Mouse (Mus musculus) embryo, embryonic 9.5 days (tissue): ENCODE data around the gene Csl.

Experiments used
- DNase-seq: peaks from one replicate; pipeline ENCODE4 v3.0.0-alpha.2; 2017; ENCODE audit errors: extremely low spot score

Csl gene

DNA sequence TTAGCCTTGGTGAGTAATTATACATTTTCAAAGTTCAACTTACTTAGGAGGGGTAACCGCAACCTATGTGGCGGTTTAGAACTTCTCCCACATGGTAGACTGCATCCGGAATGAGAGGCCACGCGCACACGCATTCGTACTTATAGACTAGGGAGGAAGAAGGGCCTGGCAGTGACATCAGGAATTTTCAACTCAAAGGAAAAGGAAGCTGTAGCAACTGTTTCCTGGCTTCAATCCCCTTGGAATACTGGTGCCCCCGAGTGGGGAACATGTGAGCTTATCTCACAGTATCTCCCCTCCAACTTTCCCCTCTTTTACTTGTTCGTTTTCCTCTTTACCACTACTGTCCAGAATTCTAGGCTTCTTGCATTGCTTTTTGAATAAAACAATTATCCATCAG, at the start of gene Csl:
TSS of gene Csl (minus strand) at position 101 of the 400 bp plus-strand sequence.
- no peak for DNase-seq

- DNase-seq = no peak
Measured at GRCm38 (mm10) chr10:99789418-99789817, 30.0 kb upstream of the Csl start.

DNA sequence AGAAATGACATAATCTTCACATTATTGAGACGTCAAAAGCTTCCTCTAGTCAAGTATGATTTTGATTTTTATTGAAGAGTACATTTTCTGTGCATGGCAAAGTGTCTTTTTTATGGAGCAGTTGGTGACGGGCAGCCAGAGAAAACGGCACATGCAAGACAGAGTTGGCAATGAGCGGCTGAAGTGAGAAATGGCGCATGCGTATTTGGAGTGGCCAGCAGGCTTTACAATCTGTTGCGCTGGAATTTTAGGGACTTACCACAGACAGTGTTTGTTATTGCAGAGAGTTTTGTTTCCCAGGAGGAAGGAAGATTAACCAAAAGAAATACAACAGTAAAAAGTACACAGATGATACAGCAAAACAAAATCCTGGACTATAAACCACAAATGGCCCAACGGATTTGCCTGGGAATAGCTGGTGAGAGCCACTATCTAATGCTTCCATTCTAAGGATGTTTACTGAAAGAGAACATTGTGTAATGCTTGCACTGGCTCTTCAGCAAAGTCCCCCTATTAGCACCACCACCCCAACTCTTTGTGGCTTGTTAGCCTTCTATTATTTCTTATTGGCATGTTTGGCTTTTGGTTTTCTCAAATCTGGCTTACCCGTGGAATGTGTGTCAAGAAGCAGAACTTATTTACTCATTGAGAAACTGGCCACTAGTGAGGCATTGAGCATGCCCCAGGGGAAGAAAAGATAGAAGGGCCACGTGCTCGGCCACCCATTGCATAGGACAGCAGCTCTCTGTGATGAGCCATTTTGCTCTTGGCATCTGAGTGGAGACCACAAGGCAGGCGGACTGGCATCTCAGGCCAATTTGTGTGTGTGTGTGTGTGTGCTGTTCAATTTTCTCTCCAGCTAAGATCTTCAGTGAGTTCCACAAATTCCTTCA, 15.0 kb upstream of the Csl start:
- DNase-seq = no peak

DNA sequence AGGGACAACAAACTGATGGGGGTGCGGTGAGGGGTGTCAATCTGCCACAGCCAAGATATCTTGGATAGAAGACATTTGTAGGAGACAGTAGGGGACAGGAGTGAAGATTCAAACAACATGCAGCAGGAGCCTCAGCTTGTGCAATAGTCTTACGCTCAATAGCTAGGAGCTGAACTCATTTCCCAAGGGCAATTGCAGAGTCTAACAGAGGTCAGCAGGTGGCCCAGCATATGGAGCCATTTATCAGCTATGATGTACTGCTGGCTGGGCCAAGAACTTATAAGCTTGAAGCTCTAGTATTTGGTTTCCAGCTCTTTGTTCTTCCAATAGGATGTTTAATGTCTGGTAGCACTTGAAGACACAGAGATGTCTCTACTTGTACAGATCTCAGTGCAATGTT, 9.3 kb downstream of the Csl start:
- no peak for DNase-seq

DNA sequence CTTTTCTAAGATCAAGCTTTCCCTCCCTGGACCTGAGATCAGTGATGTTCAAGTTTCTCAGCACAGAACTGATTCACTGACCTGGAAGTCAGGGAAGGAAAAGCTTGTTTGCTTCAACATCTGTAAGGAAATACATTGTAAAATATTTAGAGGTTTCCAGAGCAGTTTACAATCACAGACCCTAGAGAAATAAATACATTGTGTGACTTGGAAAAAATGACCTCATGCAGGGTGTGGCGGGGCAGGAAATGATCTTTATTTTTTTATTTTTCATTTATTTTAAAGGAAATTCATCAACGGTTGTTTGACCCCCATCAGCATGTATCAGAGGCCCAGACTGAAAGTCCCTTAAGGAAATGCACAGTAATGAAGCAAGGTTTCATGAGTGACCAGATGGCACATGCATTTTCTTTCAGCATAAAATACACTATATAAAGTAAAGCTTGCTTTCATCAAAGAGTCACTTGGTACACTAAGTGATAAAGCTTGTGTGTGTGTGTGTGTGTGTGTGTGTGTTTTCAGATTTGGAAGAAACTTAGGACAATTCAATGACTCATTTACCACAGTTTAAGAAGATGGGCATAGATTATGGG, 10.7 kb downstream of the Csl start:
- DNase-seq = no peak

GRCm38 (mm10) chr10:99748009-99748408, 11.4 kb downstream of the Csl start:
- DNase-seq = no peak

GRCm38 (mm10) chr10:99741609-99742280, 17.7 kb downstream of the Csl start:
- no peak for DNase-seq

DNA sequence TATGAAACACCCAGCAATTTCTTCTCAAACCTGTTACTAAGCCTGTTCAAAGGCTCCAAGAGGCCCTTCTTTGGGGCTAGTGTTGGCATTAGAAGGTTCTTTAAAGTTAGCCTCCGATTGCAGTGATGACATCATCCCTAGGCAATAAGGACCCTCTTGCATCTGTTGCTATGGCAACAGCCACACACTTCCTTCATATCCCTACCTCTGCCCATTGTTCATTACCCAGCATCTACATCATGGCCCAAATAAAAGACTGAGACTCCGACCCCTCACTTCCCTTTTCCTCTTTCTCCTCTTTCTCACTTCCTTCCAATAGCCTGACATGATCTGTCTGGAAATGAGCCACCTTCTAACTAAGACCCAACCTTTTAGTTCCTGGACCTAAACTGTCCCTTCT, 46.3 kb downstream of the Csl start:
- no peak for DNase-seq

GRCm38 (mm10) chr10:99711567-99711966, 47.9 kb downstream of the Csl start:
- no peak for DNase-seq
